Mouse (Mus musculus): ENCODE measurements around the gene Atoh8.

The Atoh8 gene

GRCm38 (mm10) chr6:72189061-72189863 is 46.1 kb downstream of the Atoh8 start:
- peak; percentile 26 for DNase-seq (ENCODE audit: low read depth)

GRCm38 (mm10) chr6:72186809-72187208 is 48.6 kb downstream of the Atoh8 start:
- no peak for DNase-seq (ENCODE audit: low read depth)

- peak; percentile 85 for DNase-seq (ENCODE audit: low read depth)
Measured at GRCm38 (mm10) chr6:72185893-72186490, 49.4 kb downstream of the Atoh8 start.

- DNase-seq (ENCODE audit: low read depth), result no peak
Measured at GRCm38 (mm10) chr6:72184576-72184975, 50.8 kb downstream of the Atoh8 start.

GRCm38 (mm10) chr6:72179562-72180502 is 55.5 kb downstream of the Atoh8 start:
- no peak for DNase-seq (ENCODE audit: low read depth)

- DNase-seq (ENCODE audit: low read depth), result no peak
Measured at GRCm38 (mm10) chr6:72179006-72179405, 56.4 kb downstream of the Atoh8 start.

GRCm38 (mm10) chr6:72177417-72177816 is 58.0 kb downstream of the Atoh8 start:
- no peak for DNase-seq (ENCODE audit: low read depth)

GRCm38 (mm10) chr6:72176004-72176403 is 59.4 kb downstream of the Atoh8 start:
- no peak for DNase-seq (ENCODE audit: low read depth)

- no peak for DNase-seq (ENCODE audit: low read depth)
Measured at GRCm38 (mm10) chr6:72175419-72175818, 60.0 kb downstream of the Atoh8 start.

GRCm38 (mm10) chr6:72173350-72173749 is 62.0 kb downstream of the Atoh8 start:
- DNase-seq (ENCODE audit: low read depth), result no peak

GRCm38 (mm10) chr6:72171391-72171790 is 64.0 kb downstream of the Atoh8 start:
- DNase-seq (ENCODE audit: low read depth), result no peak

GRCm38 (mm10) chr6:72165907-72166306 is 69.5 kb downstream of the Atoh8 start:
- no peak for DNase-seq (ENCODE audit: low read depth)

- peak; percentile 93 for DNase-seq (ENCODE audit: low read depth)
Measured at GRCm38 (mm10) chr6:72164321-72165275, 70.8 kb downstream of the Atoh8 start.

- DNase-seq (ENCODE audit: low read depth), result peak; percentile 45
Measured at GRCm38 (mm10) chr6:72162155-72162890, 73.1 kb downstream of the Atoh8 start.

- no peak for DNase-seq (ENCODE audit: low read depth)
Measured at GRCm38 (mm10) chr6:72161751-72162150, 73.6 kb downstream of the Atoh8 start.

GRCm38 (mm10) chr6:72160991-72161390 is 74.4 kb downstream of the Atoh8 start:
- DNase-seq (ENCODE audit: low read depth), result no peak

GRCm38 (mm10) chr6:72159861-72160395 is 75.4 kb downstream of the Atoh8 start:
- DNase-seq (ENCODE audit: low read depth), result no peak

GRCm38 (mm10) chr6:72158966-72159764 is 76.2 kb downstream of the Atoh8 start:
- DNase-seq (ENCODE audit: low read depth), result no peak
